Comparison of ENCODE assay signal across 12 mouse cellular contexts in the genomic region with DNA sequence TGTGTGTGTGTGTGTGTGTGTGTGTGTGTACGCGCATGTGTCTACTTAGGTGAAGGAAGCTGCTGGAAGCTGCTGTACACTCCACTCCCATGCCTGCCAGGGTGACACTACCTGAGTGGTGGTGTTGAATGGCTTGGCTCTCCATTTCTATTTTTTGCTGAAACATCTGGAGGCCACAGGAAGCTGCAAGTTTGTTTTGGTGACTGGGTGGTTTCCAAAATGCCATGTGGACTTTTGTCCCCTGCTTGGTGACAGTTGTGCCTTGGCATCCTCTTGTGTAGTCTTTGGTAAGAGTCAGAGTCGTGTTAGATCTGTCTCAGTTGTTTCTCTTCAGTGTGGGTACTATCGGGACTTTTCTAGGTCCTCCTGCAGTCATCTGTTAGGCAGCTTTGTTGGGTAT.
"Had no signal": no experiment of that assay in that cellular context is flagged by ENCODE, and none has a peak within 500 bp of the region (broad histone marks: within the 10 kb centered on the region; RNA-seq: fewer than 3 reads in every experiment).

No protein-coding gene starts in this region.

- H3K27me3 ChIP-seq: limb, embryonic 13.5 days; midbrain, embryonic 12.5 days; neural tube, embryonic 13.5 days; stomach, embryonic 15.5 days had no signal

- ATAC-seq: intestine, postnatal 0 days; midbrain, embryonic 16.5 days had no signal

- H3K4me3 ChIP-seq: layer of hippocampus, adult 2 months; limb, embryonic 13.5 days; midbrain, embryonic 12.5 days; neural tube, embryonic 13.5 days; stomach, embryonic 15.5 days had no signal

- H3K4me2 ChIP-seq: limb, embryonic 13.5 days; midbrain, embryonic 12.5 days; neural tube, embryonic 13.5 days; stomach, embryonic 15.5 days had no signal

- H3K4me1 ChIP-seq: limb, embryonic 13.5 days; midbrain, embryonic 12.5 days had no signal

- DNase-seq: kidney, postnatal 10 days; kidney, postnatal 4 days; left cerebral cortex, postnatal 4 days; retina, postnatal 1 day; right cerebral cortex, postnatal 4 days had no signal

- H3K9ac ChIP-seq: limb, embryonic 13.5 days; midbrain, embryonic 12.5 days; neural tube, embryonic 13.5 days; stomach, embryonic 15.5 days had no signal

- H3K27ac ChIP-seq: layer of hippocampus, adult 2 months; limb, embryonic 13.5 days; midbrain, embryonic 12.5 days; neural tube, embryonic 13.5 days; stomach, embryonic 15.5 days had no signal

- H3K9me3 ChIP-seq: limb, embryonic 13.5 days; midbrain, embryonic 12.5 days; neural tube, embryonic 13.5 days; stomach, embryonic 15.5 days had no signal
